Mouse (Mus musculus) urinary bladder, postnatal 25 days (tissue): ENCODE results near the gene Whrn.

Experiments used
- DNase-seq: peaks from one replicate; pipeline ENCODE4 v3.0.0; 2022; ENCODE audit warnings: low spot score

Whrn gene

DNA sequence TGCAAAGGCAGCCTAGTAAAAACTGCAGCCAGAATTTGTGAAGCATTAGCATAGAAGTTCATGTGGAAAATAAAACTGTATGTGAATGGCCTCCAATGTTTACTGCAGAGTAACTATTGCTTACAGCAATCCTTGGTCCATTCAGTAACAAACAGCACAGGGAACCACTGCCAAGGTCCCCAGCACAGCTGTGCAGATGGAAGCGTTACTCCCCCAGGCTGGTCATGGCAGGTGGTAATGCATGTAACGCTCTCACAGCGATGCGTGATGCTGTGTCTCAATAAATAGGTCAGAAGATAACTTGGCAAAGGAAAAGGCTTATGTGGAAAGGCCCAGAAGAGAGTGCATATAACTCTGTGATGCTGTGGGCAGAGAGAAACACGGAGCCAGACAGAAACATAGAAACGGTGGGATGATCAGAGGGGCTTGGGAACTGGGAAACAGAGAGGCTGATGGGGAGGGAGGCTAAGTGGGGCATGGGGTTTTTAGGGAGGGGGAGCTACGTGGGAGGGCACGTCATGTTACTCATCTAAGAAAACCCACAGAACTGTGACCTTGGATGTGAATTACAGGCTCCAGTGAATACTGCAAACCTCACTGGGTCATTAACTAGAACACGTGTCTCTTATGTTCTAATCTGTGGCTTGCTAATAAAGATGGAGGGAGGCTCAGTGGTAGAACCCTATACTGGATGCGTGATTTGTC lies 51.3 kb downstream of the Whrn start:
- DNase-seq = no peak

DNA sequence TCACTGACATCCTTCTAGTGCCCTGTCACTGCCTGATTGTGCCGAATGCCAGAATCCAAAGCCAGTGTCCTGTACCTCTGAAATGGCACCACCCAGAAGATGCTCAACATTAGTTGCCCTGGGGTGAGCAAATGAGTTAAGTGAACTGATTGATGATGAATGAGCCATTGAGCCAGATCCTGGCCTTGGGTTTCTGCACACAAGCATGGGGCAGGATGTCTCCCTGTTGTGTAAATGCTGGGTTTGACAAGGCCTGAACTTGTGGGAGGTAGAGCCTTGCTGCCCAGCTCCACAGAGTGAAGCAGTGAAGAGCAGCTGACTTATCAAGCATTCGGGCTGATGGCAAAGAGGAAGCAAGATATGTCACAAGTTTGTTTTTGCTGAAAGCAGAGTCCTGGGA lies 52.7 kb downstream of the Whrn start:
- no peak for DNase-seq

GRCm38 (mm10) chr4:63441616-63442015 lies 54.2 kb downstream of the Whrn start:
- DNase-seq = no peak

- DNase-seq = no peak
Observed at GRCm38 (mm10) chr4:63440262-63440661, 55.5 kb downstream of the Whrn start.

GRCm38 (mm10) chr4:63437968-63438367 lies 57.8 kb downstream of the Whrn start:
- DNase-seq = no peak

GRCm38 (mm10) chr4:63437119-63437815 lies 58.5 kb downstream of the Whrn start:
- DNase-seq = no peak

- DNase-seq = no peak
Observed at GRCm38 (mm10) chr4:63435402-63435801, 60.4 kb downstream of the Whrn start.

DNA sequence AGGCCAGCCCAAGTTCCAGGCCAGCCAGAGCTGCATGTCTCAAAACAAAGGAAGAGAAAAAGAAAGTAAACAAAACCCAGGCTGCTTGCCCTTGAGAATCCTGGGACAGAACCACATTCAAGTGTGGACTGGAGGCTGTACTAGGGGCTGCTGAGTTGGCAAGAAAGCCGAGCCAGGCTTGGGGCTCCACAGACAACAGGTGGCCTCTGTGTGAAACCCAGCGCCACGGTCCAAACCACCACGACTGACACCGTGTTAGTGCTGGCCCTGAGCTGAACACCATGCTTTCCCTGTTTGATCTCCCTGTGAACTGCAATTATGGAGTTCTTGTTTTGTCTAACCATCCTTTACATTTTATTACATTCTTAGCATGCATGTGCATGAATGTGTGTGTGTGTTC lies 64.7 kb downstream of the Whrn start:
- no peak for DNase-seq

DNA sequence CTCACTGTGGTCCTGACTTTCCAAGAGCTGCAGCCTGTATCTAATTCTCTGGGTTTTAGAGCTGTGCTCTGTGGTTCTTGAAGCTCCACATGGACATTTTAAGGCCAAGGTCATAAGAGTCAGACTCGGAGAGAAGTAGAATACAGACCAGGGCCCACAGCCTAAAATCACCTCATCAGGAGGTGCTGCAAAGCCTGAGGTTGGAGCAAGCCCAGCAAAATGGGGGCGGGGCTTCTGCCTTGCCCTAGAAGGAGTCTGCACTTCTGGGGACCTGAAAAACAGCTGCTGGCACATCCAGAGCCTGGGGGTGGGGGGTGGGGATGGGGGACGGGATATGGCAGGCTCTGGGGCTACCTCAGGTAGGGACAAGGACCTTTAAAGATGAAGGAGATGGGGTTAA lies 65.4 kb downstream of the Whrn start:
- DNase-seq = no peak

DNA sequence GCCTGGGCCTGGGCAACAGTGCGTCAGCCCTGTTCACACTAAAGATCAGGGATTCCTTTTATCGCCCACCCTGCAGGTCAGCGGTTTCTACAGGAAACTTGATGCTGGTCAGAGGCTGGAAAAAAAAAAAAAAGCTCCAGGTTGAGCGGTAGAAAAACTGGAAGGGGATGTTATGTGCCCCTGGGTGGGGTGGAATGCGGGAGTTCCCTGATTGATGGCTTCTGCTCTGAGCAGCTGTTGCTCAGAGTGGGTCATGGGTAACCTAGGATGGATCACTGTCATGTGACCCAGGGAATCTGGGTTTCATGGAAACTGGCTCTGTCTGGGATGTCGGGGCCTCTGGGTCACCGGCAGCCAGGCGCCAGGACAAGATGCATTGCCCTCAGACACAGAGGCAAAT lies 69.5 kb downstream of the Whrn start:
- DNase-seq = no peak

GRCm38 (mm10) chr4:63423811-63424210 lies 72.0 kb downstream of the Whrn start:
- DNase-seq = no peak

DNA sequence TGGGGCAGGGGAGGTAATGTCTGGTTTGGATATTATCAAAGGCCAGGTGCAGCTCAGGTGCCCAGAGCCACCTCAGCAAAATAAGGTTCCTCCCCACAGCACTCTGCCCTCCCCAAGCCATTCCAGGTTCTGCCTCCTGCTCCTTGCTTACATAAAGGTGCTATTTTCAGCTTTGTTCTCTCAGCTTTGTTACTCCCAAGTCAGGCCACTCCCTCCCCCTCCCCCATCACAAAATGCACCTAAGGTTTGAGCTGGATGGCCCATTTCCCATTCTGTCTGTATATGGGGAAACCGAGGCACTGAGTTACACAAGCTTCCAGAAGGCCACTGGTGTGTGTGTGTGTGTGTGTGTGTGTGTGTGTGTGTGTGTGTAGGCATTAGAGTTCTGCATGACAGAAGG lies 72.6 kb downstream of the Whrn start:
- no peak for DNase-seq

DNA sequence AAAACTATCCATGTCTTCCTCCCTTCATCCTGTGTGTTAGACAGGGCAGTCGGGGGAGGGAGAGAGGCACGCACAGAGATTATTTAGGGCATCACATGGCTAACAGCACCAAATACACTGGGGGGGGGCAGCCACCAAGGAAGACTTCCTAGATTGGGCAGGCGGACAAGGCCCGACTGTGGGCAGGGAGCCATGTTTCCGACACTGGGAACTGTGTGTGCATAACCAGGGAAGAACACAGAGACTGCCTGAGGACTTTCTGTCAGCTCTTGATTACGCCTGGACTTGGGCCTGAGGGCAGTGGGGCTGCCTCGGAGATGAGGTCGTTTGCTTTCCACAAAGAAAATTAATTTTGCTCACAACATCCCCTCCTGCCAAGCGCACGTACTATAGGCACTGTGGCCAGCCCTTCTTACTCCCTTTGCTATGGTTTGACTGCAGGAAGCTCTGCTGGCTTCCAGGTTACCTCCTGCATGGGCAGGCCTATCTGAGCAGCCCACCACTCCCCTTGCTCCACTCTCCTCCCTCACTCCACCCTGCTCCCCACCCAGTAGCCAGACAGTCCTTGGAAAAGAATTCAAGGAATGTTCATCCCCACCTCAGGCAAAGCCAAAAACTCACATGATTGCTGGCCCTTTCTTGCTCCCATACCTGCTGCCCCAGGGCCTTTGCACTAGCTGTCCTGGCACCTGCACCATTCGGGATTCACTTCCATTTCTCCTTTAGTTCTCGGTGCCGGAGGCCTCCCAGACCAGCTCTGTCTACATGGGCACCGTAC lies 75.5 kb downstream of the Whrn start:
- no peak for DNase-seq

GRCm38 (mm10) chr4:63418270-63418669 lies 77.5 kb downstream of the Whrn start:
- DNase-seq = no peak

GRCm38 (mm10) chr4:63417318-63417957 lies 78.4 kb downstream of the Whrn start:
- DNase-seq = peak; percentile 75

- DNase-seq = no peak
Observed at GRCm38 (mm10) chr4:63414951-63415350, 80.8 kb downstream of the Whrn start.

DNA sequence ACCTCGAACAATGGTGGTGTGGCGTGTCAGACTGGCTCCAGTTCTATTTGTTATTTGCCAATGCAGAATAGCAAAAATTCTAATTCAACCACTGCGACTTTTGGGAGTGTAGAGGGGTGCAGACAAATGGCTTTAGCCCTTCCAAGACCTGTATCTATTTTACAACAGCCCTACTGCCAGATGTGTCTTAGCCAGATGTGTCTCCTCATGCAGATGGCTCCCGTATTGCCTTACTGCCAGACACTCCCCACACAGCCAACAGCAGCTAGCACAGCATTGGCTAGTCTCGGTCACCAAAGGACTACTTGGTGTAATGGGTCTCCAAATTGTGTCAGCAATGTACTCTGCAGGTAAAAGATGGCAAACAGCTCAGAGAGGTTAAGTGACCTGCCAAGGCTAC lies 84.6 kb downstream of the Whrn start:
- no peak for DNase-seq

GRCm38 (mm10) chr4:63410583-63410934 lies 85.2 kb downstream of the Whrn start:
- peak; percentile 87 for DNase-seq

- DNase-seq = no peak
Observed at GRCm38 (mm10) chr4:63409908-63410582, 85.7 kb downstream of the Whrn start.

GRCm38 (mm10) chr4:63409317-63409907 lies 86.4 kb downstream of the Whrn start:
- DNase-seq = no peak

- DNase-seq = peak; percentile 37
Observed at GRCm38 (mm10) chr4:63408649-63409048, 87.1 kb downstream of the Whrn start.

GRCm38 (mm10) chr4:63408247-63408646 lies 87.5 kb downstream of the Whrn start:
- DNase-seq = no peak
